Mouse (Mus musculus) limb, embryonic 13.5 days (tissue): ENCODE measurements around the gene Krtap5-4. TPM values are rescaled to one million over a fixed set of nuclear protein-coding genes. Genes with fewer than 3 reads are reported as not detected.
"Not testable (repeated sequence)": the region's sequence is repeated elsewhere in the genome, so short reads cannot be mapped to it uniquely, and the experiment has no call there.

Source experiments
- ATAC-seq: fragments of 200-750 bp; cut with Nextera tagmentation; 2 replicates; pipeline ENCODE4 v1.8.0; 2017; ENCODE audit warnings: low read depth, moderate number of reproducible peaks, moderate TSS enrichment; ENCODE audit not compliant: low FRiP score
- H3K27ac ChIP-seq: fragments of 300-500 bp; sonication (generic); 2 replicates; pipeline ENCODE4 v1.5.1; 2015; ENCODE audit warnings: inconsistent platforms, mild to moderate bottlenecking, moderate library complexity
- H3K27me3 ChIP-seq: fragments of 300-500 bp; sonication (generic); 2 replicates; pipeline ENCODE4 v1.6.1; 2015; ENCODE audit warnings: mild to moderate bottlenecking, inconsistent platforms
- H3K36me3 ChIP-seq: fragments of 300-500 bp; sonication (generic); 2 replicates; pipeline ENCODE4 v1.6.1; 2015; ENCODE audit warnings: inconsistent platforms, mild to moderate bottlenecking, moderate library complexity
- H3K4me1 ChIP-seq: fragments of 300-500 bp; sonication (generic); 2 replicates; pipeline ENCODE4 v1.6.1; 2015; ENCODE audit warnings: inconsistent platforms
- H3K4me2 ChIP-seq: fragments of 300-500 bp; sonication (generic); replicated peaks from 2 replicates; pipeline ENCODE4 v1.6.1; 2015; ENCODE audit warnings: inconsistent platforms, mild to moderate bottlenecking, moderate library complexity
- H3K4me3 ChIP-seq: fragments of 300-500 bp; sonication (generic); 2 replicates; pipeline ENCODE4 v1.5.1; 2015; ENCODE audit warnings: moderate library complexity, mild to moderate bottlenecking, inconsistent platforms
- H3K9ac ChIP-seq: fragments of 300-500 bp; sonication (generic); 2 replicates; pipeline ENCODE4 v1.6.1; 2015; ENCODE audit warnings: mild to moderate bottlenecking, inconsistent platforms
- H3K9me3 ChIP-seq: fragments of 300-500 bp; sonication (generic); 2 replicates; pipeline ENCODE4 v1.6.1; 2016; ENCODE audit warnings: inconsistent platforms
- WGBS: fragments of 180-500 bp; shearing (Covaris S2); methylation state at CpG from one replicate; pipeline ENCODE4 v1.1.7; 2015; 5-methylcytosine and 5-hydroxymethylcytosine counted together
- polyA plus RNA-seq: library from polyadenylated mRNA; unstranded; fragments of >200 nt; fragmentation: Nextera tagmentation; extraction: Ambion mirVana; gene quantifications from 2 replicates; pipeline ENCODE4 v1.2.1, GENCODE M21; 2015

Krtap5-4 gene
- polyA plus RNA-seq: not detected in 2 replicates

- ATAC-seq: no peak
- 46% methylated on average over 3 of the region's 3 CpGs for WGBS
- no peaks in the 10 kb centered on the region for H3K4me1 ChIP-seq
Observed at GRCm38 (mm10) chr7:142303249-142303648, at the start of gene Krtap5-4. TSS of gene Krtap5-4 (plus strand) at chr7:142303549.

GRCm38 (mm10) chr7:142255517-142255916 is 47.8 kb upstream of the Krtap5-4 start:
- Histone ChIP-seq H3K4me1 (no peaks in the 10 kb centered on the region), H3K4me3 (no peak overlapping the region), H3K27me3 (no peaks in the 10 kb centered on the region), H3K9ac (no peak overlapping the region), H3K36me3 (no peaks in the 10 kb centered on the region), H3K27ac (no peak overlapping the region), H3K9me3 (no peaks in the 10 kb centered on the region), H3K4me2 (no peak overlapping the region)
- ATAC-seq: no peak
- 0% methylated on average over 2 of the region's 2 CpGs for WGBS

More at GRCm38 (mm10) chr7:142303249-142303648, at the start of gene Krtap5-4:
- no peaks in the 10 kb centered on the region for H3K36me3 ChIP-seq
- no peak within 1 kb of the TSS for H3K27ac ChIP-seq
- no peak within 1 kb of the TSS for H3K4me3 ChIP-seq
- H3K27me3 ChIP-seq: peaks cover 12% of the 10 kb centered on the region; the same call in 1 of the 2 replicates
- H3K9me3 ChIP-seq: no peaks in the 10 kb centered on the region
- H3K4me2 ChIP-seq: no peak within 1 kb of the TSS
- H3K9ac ChIP-seq: no peak within 1 kb of the TSS

DNA sequence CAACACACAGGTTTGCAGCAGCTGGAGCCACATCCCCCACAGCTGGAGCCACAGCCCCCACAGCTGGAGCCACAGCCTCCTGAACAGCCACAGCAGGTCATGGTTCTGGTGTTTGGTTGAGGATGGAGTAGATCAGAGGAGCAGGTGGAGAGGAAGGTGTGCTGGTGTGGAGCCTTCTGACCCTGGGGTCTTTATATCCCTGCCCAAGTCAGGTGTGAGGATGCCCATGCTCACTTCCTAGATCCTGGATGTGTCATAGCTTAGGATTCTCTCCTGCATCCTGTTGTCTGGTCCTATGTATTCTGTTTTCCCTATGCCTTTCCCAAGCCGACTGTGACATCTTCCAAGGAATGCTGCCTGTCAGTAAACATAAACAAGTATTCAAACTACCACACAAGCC is 45.1 kb upstream of the Krtap5-4 start, which contains the start of gene Gm2431:
Gm2431 (minus strand) TSS at position 101 of the 400 bp plus-strand sequence.
- H3K4me1 ChIP-seq, H3K27ac ChIP-seq, H3K27me3 ChIP-seq, H3K36me3 ChIP-seq, H3K9me3 ChIP-seq, H3K9ac ChIP-seq, H3K4me3 ChIP-seq, H3K4me2 ChIP-seq, ATAC-seq: not testable (repeated sequence)
- WGBS: 53% methylated on average over 1 of the region's 1 CpGs

GRCm38 (mm10) chr7:142274263-142274662 is 29.1 kb upstream of the Krtap5-4 start, which contains the start of gene Gm4559:
TSS of gene Gm4559 (minus strand) at chr7:142274363.
- not testable (repeated sequence) for ATAC-seq, H3K36me3 ChIP-seq, H3K9me3 ChIP-seq, H3K4me3 ChIP-seq, H3K4me2 ChIP-seq, H3K27ac ChIP-seq, H3K4me1 ChIP-seq, H3K27me3 ChIP-seq, H3K9ac ChIP-seq

DNA sequence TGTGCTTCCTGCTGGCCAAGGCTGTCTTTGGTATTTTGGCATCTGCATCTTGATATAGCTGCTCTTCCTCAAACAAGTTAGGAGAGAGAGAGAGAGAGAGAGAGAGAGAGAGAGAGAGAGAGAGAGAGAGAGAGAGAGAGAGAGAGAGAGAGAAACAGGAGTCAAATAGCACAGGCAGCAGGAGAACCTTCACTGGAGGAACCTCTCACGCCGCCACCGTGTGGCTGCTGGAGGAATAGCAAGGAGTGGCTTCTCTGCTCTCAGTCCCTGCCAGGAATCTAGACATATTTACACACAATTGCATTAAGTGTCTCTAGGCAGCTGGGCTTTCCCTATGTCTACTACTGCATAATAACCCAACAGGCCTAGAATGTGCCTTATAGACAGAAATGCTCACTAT is 25.2 kb upstream of the Krtap5-4 start:
- ATAC-seq, H3K9me3 ChIP-seq, H3K4me2 ChIP-seq, H3K4me1 ChIP-seq, H3K36me3 ChIP-seq, H3K27ac ChIP-seq, H3K4me3 ChIP-seq, H3K9ac ChIP-seq: not testable (repeated sequence)
- peaks cover 13% of the 10 kb centered on the region for H3K27me3 ChIP-seq
- 0% methylated on average over 3 of the region's 3 CpGs for WGBS

DNA sequence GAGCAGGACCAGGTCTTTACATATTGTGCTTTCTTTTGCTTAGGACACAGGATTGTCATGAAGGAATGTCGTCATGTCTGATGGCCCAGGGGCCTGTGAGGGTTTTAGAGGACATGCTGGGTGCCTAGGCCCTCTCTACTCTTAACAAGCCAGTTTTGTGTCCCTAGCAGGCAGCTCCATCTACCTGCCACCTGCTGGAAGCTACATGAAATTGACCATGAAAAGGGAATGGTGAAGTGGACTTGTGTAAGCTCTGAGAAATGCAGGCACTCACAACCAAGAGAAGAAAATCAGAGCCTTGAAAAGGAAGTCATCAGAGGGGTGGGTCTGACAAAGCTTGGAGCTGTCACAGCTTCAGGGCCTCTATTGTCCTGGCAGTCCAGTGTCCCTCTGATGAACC is 24.1 kb upstream of the Krtap5-4 start:
- not testable (repeated sequence) for H3K4me1 ChIP-seq, ATAC-seq, H3K9ac ChIP-seq, H3K4me2 ChIP-seq, H3K36me3 ChIP-seq, H3K27ac ChIP-seq, H3K9me3 ChIP-seq, H3K4me3 ChIP-seq
- WGBS: 52% methylated on average over 1 of the region's 1 CpGs
- peaks cover 13% of the 10 kb centered on the region for H3K27me3 ChIP-seq

DNA sequence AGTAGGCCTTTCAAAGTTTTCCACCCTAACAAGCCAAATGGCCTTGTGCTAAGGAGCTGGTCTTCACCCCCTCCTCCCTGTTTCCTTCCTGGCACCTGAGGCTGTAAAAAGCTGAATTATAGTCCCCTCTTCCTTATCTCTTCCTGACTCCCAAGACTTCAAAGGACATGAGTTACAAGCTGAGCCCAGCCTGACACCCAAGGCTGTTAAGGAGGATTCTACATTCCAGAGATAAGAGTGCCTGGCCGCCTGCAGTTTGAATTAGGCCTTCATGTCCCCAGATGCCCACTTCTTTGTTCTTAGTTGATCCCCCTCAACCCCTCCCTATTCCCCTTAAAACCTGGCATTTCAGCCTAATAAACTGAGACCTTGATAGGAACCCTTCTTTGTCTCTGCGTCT is 20.5 kb upstream of the Krtap5-4 start:
- 15% methylated on average over 2 of the region's 2 CpGs for WGBS
- H3K9me3 ChIP-seq, H3K4me3 ChIP-seq, H3K36me3 ChIP-seq, H3K27ac ChIP-seq, ATAC-seq, H3K9ac ChIP-seq: not testable (repeated sequence)
- H3K4me1 ChIP-seq: peaks cover 15% of the 10 kb centered on the region
- H3K4me2 ChIP-seq: peak overlapping the region; percentile 75
- peaks cover 21% of the 10 kb centered on the region for H3K27me3 ChIP-seq

DNA sequence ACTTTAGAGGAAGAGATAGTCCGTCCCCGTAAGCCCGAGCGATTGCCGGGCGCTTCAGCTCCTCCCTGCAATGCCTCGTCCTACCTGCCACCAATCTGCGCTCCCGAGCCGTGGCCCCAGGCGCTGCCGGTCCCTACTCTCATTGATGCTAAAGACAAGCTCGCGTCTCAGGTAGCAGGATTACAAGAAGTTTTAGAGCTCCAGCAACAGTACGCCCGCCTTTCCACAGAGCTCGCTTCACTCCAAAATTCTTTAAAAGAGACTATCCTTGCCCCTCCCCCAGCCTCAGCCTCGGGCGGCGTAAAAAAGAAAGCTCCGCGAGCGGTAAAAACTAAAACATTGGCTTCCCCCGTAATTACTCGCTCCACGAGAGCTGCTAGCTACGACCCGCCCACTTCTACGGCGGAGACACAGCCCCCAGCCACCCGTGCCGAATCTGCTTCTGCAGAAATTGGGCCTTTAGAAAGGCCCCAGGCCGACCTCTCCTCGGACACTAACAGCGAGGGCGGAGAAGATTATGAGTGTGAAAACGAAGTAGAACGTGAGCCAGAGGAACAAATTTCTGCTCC is 19.2 kb upstream of the Krtap5-4 start:
- Histone ChIP-seq H3K4me3 (peak overlapping the region; percentile 58), H3K4me1 (peaks cover 15% of the 10 kb centered on the region), H3K4me2 (peak overlapping the region; percentile 75), H3K9ac (peak overlapping the region; percentile 77), H3K36me3 (no peaks in the 10 kb centered on the region), H3K27me3 (peaks cover 21% of the 10 kb centered on the region), H3K27ac (peak overlapping the region; percentile 92), H3K9me3 (no peaks in the 10 kb centered on the region)
- WGBS: under 1% methylated on average over 38 of the region's 38 CpGs
- ATAC-seq: peak; percentile 85

GRCm38 (mm10) chr7:142284615-142285080 is 18.7 kb upstream of the Krtap5-4 start:
- Histone ChIP-seq H3K4me1 (peaks cover 15% of the 10 kb centered on the region), H3K27me3 (peaks cover 21% of the 10 kb centered on the region), H3K9me3 (no peaks in the 10 kb centered on the region), H3K4me2 (peak overlapping the region; percentile 75), H3K36me3 (no peaks in the 10 kb centered on the region), H3K27ac (peak overlapping the region; percentile 92), H3K4me3 (peak overlapping the region; percentile 58), H3K9ac (peak overlapping the region; percentile 77)
- peak; percentile 83 for ATAC-seq
- WGBS: under 1% methylated on average over 19 of the region's 19 CpGs

GRCm38 (mm10) chr7:142285130-142285835 is 18.1 kb upstream of the Krtap5-4 start:
- peaks cover 17% of the 10 kb centered on the region for H3K27me3 ChIP-seq
- no peaks in the 10 kb centered on the region for H3K9me3 ChIP-seq
- H3K27ac ChIP-seq: no peak overlapping the region
- H3K4me2 ChIP-seq: peak overlapping the region; percentile 75
- WGBS: 12% methylated on average over 23 of the region's 23 CpGs
- peak overlapping the region; percentile 58 for H3K4me3 ChIP-seq
- peak; percentile 29; the same call in 1 of the 2 replicates for ATAC-seq
- peak overlapping the region; percentile 54 for H3K9ac ChIP-seq
- H3K4me1 ChIP-seq: peaks cover 15% of the 10 kb centered on the region
- no peaks in the 10 kb centered on the region for H3K36me3 ChIP-seq

DNA sequence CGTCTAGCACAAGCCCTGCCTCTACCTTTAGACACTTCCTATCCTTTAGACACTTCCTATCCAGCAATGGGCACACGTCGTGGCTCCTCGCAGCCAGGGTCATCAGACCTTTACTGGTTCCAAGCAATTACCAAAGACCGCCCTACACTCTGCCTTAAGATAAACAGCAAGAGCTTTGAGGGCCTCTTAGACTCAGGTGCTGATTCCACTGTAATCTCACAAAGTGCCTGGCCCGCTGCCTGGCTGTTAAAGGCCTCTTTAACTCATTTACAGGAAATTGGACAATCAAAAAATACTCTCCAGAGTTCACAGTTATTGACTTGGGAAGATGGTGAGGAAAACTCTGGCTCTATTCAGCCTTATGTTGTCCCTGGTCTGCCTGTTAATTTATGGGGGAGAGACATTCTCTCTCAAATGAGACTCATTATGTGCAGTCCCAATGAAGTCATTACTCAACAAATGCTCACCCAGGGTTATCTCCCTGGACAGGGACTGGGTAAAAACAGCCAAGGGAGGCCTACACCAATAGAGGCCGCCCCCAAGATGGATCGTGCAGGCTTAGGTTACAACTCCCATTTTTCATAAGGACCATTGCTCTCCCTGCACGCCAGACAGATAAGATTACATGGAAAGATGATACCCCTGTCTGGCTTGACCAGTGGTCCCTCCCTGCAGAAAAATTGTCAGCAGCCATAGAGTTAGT is 17.3 kb upstream of the Krtap5-4 start:
- peaks cover 17% of the 10 kb centered on the region for H3K27me3 ChIP-seq
- not testable (repeated sequence) for H3K27ac ChIP-seq, H3K4me2 ChIP-seq, H3K9me3 ChIP-seq, H3K4me3 ChIP-seq, H3K36me3 ChIP-seq, H3K9ac ChIP-seq, ATAC-seq
- 34% methylated on average over 9 of the region's 9 CpGs for WGBS
- H3K4me1 ChIP-seq: peaks cover 15% of the 10 kb centered on the region

DNA sequence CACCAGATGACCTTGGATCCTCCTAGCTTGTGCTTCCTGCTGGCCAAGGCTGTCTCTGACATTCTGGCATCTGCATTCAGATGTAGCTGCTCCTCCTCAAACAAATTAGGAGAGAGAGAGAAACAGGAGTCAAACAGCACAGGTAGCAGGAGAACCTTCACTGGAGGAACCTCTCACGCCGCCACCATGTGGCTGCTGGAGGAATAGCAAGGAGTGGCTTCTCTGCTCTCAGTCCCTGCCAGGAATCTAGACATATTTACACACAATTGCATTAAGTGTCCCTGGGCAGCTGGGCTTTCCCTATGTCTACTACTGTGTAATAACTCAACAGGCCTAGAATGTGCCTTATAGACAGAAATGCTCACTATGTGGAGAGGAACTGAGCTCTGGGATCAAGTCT is 9.5 kb upstream of the Krtap5-4 start:
- H3K9me3 ChIP-seq, ATAC-seq, H3K27me3 ChIP-seq, H3K4me2 ChIP-seq, H3K27ac ChIP-seq, H3K4me1 ChIP-seq, H3K4me3 ChIP-seq, H3K9ac ChIP-seq, H3K36me3 ChIP-seq: not testable (repeated sequence)
- 0% methylated on average over 2 of the region's 2 CpGs for WGBS
